Mouse (Mus musculus): ENCODE results near the gene Zfp444. TPM values are rescaled to one million over a fixed set of nuclear protein-coding genes. Genes with fewer than 3 reads are reported as not detected.

The Zfp444 gene
- total RNA-seq (2021) = 10 to 100 TPM; 66.3 to 68.0 TPM

DNA sequence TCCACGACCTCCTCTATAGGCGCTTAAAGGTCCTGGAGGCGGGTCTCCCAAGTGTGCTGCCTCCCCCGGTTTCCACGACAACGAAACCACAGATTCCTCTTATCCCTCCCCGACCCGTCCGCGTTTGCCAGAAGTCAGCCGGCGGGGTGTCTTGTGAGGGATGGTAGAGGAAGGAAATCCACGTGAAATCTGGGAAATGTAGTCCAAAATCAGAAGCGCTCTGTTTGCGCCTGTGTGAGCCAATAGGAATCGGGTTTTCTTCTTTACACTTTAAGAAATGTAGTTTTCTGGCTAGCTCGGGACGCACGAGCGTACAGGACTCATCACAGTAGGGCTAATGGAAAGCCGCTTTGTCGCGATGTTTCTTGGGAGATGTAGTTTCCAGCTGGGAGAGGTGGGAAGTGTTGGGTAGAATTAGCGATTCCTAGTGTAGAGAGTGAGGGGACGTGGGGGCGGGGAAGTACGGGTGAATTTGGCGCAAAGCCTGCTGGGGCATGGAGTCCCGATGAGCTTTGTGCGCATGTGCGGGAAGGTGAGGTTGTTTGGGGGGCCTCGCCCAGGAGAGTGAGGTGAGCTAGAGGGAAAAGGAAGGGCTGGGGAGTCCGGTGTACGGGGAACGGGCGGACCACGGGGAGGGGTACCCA, at the start of gene Zfp444:
Gene Zfp444, plus strand, starts transcription at position 221 of the 644 bp plus-strand sequence.
- DNase-seq = peak; percentile 100
- intact Hi-C loops (cut with DNase I) = no loop called here

DNA sequence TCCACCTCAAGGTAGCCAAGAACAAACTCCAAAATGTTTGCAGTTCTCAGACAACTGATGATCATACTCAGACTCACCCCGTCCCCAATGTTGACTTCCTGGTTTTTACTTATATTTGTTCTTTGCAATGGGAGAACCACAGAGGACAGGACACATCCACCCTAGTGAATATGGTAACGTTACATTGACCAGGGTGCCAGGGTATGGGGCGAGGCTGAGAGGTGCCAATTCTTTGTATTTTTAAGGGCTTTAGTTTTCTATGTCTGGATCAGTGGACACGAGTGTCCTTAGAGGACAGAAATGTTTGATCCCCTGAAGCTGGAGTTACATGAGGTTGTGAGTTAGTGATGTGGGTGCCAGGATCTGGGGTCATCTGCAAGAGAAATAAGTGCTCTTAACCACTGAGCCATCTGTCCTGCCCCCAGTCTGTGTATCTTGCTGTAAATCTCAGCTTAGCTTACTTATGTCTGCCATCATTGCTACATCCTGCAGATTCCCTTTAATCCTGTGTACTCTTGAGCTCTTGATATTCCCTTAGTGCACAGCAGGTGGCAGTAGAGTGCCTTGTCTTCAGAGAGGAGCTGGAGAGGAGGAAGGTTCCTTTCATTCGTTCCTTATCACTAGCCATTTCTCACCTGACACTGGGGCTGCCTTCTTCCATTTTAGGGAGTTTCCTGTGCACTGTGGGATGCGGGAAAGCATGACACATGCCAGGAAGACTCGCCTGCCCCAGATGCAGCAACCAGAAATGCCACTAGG, 45.2 kb upstream of the Zfp444 start:
- peak; percentile 78 for DNase-seq
- intact Hi-C loops (cut with DNase I) = loop anchor here (5.0 kb wide), 2 partner anchors 65 to 155 kb away; no protein-coding TSS in a partner anchor

DNA sequence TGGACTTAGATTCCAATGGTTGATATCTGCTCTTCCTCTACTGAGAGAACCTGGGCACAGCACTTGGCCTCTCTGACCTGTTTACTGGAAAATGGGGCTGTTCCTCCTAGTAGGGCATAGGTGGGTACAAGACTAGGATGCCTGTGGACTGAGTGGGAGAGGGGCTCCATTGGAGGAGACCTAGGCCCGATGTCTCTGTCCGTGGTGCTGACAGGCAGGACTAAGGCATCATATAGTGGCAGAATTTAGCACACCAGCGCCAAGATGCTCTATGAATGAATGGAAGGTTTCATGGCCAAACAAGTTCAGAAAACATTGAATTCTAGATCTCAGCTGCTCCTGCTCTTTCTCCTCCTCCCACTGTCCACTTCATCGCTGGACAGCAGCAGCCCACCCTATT, 41.7 kb upstream of the Zfp444 start:
- intact Hi-C loops (cut with DNase I) = no loop called here
- no peak for DNase-seq

DNA sequence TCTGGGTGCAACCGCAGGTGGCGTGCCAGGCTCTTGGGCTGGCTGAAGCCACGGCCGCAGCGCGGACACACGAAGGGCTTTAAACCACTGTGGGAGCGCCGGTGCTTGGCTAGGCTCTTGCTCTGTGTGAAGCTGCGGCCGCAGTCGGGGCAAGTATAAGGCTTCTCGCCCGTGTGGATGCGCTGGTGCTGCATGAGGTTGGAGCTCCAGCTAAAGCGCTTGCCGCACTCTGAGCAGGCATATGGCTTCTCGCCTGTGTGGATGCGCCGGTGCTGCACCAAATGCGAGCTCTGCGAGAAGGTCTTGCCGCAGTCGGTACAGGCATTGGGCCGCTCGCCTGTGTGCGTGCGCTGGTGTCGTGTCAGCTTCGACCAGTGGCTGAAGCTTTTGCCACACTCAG, 39.4 kb upstream of the Zfp444 start:
- intact Hi-C loops (cut with DNase I) = no loop called here
- no peak for DNase-seq

DNA sequence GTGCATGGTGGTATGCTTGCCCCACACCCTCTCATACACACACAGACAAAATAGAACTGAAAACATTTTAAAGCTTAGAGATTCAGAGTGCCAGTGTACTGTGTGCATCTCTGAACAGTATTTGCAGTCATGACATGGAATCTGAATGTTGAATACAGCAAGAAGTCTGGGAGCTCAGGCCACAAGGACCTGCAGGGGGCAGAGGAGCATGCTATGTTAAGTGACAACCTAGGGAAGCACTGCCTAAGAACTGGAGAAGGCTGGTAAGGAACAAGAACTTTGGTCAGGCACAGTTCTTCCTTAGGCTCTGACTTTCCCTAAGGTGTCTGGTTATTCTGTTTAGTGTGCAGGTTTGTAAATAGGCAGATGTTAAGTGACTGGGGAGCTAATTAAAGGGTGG, 35.5 kb upstream of the Zfp444 start:
- intact Hi-C loops (cut with DNase I) = no loop called here
- DNase-seq = no peak

DNA sequence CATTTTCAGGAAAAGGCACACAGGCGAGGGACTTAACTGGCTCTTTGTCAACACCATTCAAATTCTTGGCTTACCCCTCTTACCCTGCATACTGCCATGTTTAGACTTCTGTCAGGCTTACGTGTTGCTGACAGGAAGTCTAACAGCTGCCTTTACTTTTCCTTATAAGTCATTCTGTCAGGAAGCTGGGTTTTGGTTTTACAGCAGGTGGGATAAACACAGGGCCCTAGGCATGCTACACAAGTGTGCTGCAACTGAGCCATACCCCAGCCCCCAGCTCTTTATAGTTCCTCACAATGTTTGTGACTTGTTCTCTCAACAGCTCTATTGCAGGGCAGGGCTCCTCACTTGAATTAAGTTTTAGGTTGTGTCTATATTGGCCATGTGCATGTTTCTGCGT, 32.7 kb upstream of the Zfp444 start:
- no peak for DNase-seq
- intact Hi-C loops (cut with DNase I) = no loop called here

DNA sequence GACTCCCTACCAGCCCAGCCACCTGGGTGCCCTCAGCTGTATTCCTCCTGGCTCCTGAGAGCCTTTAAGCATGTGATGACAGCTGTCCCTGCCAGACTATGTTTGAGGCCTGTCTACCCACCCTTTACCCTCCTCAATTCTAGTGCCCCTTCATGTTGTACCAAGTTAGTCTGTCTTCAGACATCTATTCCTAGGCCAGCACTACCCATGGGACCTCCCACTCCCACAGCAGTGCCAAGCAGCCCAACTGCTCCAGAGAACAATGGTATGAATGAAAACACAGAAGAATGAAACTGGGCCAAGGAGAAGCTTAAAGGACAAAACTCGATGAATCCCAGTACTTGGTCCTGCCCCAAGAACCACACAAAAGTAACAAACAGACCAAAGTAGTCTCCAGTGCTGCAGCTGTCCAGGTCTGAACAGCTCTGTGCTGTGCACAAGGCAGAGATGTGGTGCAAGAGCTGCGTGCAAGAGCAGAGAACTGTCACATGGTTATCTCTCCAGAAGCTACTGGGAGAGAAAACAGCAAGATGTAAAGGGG, 28.0 kb upstream of the Zfp444 start:
- DNase-seq = peak; percentile 16

DNA sequence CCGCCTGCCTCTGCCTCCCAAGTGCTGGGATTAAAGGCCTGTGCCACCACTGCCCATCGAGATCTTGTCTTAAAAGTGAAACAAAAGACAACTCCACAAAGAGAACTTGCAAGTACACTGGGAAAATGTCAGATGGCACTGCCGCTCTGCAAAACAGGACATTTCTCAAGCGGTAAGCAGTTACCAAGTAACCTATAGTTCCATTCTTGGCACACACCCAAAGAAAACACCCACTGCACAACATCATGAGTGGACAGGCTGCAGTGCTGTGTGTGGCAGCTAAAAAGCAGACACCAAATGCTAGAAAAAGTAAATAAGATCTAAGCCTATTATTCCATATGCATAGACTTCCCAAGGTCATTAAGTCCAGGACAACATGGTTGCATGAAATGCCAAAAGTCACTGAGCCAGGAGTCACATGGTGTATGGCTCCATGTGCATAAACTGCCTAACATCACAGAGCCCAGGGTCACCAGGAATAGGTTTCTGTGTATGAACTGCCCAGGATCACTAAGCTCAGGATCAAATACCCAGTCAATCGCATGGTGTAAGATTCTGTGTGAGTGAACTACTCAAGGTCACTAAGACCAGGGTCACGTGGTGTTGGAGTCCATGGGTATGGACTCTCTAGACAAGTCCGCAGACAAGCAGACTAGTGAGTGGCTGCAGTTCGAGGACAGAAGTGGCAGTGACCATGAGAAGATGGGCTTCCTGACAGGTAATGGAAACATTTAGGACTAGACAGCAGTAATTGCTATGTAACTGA, 26.4 kb upstream of the Zfp444 start:
- intact Hi-C loops (cut with DNase I) = no loop called here
- DNase-seq = no peak

More for the DNA sequence above, 28.0 kb upstream of the Zfp444 start:
- intact Hi-C loops (cut with DNase I) = no loop called here

DNA sequence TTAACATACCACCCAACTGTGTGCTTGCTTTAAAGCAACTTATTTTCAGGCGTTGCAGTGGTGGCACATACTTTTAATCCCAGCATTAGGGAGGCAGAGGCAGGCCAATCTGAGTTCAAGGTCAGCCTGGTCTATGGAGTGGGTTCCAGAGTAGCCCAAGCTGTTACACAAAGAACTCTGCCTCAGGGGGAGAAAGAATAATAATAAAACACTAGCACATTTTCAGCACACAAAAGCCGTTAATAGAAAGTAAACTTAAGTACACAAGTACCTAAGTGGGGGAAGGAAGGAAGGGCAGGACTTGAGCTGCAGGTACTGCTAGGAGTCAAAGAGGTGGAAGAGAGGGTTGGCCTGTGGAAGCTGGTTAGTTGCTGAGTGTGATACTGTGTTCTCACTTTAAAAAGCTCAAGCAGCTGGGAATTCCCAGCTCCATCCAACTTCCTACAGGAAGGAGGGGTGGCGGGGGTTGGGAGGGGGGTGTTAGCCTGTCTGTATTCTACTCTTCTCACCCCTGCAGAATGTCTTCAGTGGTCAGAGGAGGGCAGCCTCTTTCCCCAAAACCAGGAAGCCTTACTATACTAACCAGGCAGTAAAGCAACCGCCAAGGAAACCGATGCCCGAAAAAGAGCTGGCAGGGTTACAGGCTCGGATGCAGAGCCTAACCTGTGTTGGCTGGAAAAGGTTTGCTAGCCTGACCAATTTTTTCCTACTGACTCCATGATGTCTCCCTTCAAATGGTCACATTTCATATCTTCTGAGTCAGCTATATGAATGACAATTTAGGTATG, 25.6 kb upstream of the Zfp444 start:
- DNase-seq = no peak
- intact Hi-C loops (cut with DNase I) = no loop called here

DNA sequence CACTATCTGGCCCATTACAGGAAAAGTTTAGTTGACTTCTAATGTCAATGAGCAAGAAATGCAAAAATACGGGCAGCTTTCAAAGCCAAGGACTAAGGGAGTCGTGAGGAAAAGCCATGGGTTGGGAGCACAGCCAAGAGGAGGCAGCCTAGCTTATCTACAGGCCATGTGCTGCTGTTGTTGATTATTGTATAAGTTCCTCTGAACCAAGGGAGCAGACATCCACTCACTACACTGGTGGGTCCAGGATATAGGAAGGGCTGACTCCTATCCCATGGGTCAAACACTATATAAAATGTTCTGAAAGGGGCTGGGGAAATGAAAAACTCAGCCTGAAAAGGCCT, 25.1 kb upstream of the Zfp444 start:
- intact Hi-C loops (cut with DNase I) = no loop called here

DNA sequence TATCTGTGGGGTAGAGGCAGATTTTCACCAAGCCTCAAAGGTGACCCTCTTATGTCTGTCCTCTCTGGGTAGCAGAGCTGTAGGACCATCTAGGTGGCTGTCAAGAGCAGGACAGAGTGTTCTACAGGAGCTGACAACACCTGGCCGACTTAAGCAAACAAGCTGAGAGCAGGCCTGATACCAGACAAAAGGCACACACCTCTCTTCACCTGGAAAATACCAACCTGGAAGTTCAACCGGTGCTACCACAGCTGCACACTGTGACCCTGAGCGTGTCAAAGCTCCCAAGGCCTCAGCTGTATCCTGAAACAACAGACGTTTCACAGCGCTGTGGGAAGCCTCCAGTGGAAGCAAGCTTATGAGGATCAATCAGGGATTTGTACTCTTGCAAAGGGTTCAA, 24.3 kb upstream of the Zfp444 start:
- intact Hi-C loops (cut with DNase I) = no loop called here
- DNase-seq = no peak

More for the DNA sequence above, 25.1 kb upstream of the Zfp444 start:
- no peak for DNase-seq

DNA sequence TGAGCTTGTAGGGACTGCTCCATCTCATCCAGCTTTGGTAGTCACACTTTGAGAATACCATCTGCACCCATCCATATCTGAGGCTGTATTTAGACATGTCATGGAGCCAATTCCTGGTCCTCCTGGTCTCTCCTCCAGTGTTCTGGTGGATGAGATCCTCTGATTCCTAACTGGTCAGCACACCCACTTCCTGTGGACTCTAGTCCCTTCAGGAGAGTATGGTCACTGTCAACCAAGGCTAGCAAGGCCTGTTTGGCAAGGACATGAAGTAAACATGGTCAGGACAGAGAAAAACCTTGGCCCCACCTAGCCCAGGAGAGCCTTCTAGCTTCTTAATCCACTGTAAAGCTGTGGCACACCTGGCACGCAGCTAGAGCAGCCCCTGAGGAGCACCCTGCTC, 20.8 kb upstream of the Zfp444 start:
- no peak for DNase-seq
- intact Hi-C loops (cut with DNase I) = no loop called here

DNA sequence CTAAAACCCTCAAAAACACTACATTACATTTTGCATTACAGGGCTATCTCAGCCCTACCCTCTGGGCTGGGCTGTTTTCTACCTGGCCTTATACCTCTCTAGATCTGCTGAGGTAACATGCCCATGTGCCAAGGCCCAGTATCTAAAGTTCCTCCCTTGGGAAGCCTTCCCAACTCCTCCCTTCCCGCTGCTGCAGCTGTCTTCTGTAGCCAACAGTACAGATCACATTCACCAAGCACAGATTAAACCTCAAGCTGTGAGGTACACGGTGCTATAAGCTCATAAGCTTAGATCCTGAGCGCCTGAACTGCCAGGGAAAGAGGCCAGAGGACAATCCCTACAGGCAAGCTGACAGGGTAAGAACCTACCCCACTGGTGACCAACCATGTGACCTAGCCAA, 20.0 kb upstream of the Zfp444 start:
- no peak for DNase-seq
- intact Hi-C loops (cut with DNase I) = no loop called here

DNA sequence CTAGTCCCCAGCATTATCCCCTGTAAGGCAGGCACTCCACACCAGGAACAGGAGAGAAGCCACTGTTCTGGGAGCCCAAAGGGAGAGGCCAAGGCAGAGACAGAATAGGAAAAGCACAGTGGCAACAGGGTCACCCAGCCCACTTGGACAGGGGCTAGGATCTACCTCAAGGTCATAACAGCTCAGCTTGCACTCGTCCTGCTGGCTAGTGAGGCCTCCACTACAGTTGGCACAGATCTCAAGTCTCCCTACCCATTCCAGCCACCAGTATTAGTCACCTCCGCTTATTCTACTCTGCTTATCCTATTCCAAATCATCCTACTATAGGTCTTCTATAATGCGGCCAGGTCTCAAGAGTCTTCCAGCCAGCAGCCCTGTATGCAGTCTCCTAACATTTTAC, 18.9 kb upstream of the Zfp444 start:
- no peak for DNase-seq
- intact Hi-C loops (cut with DNase I) = no loop called here

DNA sequence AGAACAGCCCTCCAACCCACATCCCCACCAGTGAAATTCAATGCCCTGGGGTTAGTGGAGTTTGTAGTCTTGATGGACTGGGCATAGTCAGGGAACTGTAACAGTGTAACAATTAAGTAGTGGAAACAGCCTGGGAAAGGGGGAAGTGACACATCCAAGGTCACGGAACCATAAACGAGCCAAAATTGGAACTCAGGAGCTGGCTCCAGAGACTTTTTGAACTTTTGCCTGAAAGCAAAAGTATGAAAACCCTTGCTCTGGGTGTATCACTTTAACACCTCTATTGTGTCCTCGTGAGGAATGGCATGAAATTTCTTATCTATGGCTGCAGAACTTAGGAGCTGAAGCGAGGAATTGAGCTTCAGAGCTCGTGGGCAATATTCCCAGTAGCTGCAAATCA, 17.9 kb upstream of the Zfp444 start:
- intact Hi-C loops (cut with DNase I) = no loop called here
- DNase-seq = no peak

DNA sequence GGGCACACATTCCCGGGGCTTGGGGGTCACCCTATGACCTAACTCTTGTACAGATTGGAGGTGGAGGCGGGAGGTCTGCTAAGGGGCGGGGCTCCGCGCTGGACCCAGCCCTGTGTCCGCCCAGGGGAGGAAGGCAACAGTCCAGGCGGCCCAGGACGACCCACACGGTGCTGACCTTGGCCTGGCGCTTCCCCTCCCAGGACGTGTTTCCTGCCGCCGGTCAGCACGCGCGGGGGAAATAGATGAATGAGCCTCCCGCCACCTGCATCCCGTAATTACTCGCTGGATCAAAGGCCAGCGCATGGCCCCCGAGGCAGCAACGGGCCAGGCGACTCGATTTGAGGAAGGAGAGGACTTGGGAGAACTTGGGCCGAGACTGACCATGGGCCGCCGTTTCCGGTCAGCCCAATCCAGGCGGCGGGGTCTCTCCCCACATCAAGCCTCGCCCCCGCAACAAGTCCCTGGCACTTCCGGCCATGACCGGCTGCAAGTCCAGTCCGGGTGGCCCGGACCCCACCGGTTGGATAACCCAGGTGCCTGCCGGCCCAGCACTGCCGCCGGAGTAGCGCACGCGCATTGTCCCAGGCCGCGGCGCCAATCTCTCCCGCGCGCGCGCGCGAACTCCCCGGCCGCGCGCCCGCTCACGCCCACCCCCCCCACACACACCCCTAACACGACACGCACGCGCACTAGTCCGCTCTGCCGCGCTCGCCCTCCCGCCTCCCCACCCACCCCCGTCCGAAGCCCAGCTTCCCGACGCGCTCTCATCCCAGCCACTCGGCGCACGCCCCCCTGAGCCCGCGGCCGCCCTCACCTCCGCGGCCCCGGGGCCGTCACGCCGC, 16.8 kb upstream of the Zfp444 start:
- intact Hi-C loops (cut with DNase I) = no loop called here
- DNase-seq = peak; percentile 90

DNA sequence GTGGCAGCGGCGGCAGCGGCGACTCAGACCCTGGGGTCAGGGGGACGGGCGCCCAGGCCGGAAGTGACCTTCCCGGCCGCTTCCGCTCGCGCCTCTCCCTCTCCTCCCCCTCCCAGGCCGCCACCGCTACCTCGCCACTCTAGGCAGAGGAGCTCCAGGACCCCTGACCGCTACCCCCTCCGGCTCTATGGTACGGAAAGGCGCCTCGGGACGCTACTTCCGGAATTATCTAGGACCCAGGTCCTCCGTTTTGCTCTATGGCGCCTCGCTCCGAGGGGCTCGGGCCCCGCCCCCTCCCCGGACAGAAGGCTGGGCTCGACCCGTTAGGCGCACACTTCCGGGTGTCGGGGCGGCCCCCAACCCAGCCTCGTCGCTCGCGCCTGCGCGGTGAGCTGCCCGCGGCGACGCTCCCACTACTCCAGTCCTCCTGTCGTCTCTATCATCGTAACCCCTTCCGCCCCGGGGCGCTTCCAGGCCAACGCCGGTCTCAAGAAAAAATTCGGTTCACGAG, 16.1 kb upstream of the Zfp444 start, which contains the start of gene Zfp787:
Gene Zfp787, minus strand, starts transcription at position 97 of the 511 bp plus-strand sequence.
- intact Hi-C loops (cut with DNase I) = no loop called here
- peak; percentile 99 for DNase-seq

DNA sequence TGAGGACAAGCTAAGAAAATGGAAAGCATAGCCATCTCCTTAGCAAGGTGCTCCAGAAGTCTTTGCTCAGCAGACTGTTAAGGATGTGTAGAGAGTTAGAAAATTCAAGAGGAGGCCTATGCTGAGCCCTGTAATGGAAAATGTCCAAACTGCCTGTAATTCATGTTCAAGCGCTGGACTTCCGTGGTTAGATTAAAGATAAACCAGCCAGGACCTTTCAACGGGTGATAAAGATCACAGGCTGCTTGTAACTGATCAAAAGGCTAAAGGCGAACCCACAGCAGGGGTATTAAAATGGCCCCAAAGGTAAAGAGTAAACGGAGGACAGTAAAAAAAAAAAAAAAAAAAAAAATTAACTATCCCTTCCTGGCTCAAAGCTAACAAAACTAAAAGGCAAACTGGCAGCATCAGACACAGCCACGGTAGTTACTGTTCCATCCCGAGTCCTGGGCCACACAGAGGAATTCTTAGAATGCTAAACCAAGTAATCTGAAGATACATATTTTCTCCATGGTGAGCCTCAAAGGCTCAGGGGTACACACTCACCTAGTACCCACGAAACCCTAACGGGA, 15.0 kb upstream of the Zfp444 start:
- intact Hi-C loops (cut with DNase I) = no loop called here
- no peak for DNase-seq

DNA sequence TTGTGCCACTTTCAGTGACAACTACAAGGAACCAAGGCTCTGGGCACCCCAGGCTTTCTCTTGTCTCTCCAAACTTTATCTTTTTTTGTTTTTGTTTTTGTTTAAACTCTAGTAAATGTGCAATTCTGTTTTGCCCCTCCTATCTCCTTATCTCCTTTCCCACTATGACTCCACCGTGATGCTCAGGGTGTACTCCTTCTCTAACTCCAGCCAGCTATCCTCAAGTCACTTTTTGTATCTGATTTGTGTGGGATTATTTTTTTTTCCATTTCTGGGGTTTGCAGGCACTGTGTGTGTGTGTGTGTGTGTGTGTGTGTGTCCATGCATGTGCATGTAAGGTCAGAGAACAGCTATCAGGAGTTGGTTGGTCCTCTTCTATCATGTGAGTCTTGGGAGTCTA, 14.5 kb upstream of the Zfp444 start:
- intact Hi-C loops (cut with DNase I) = no loop called here
- no peak for DNase-seq
